Mouse (Mus musculus): Measurements from ENCODE around the gene Qrich2.

DNA sequence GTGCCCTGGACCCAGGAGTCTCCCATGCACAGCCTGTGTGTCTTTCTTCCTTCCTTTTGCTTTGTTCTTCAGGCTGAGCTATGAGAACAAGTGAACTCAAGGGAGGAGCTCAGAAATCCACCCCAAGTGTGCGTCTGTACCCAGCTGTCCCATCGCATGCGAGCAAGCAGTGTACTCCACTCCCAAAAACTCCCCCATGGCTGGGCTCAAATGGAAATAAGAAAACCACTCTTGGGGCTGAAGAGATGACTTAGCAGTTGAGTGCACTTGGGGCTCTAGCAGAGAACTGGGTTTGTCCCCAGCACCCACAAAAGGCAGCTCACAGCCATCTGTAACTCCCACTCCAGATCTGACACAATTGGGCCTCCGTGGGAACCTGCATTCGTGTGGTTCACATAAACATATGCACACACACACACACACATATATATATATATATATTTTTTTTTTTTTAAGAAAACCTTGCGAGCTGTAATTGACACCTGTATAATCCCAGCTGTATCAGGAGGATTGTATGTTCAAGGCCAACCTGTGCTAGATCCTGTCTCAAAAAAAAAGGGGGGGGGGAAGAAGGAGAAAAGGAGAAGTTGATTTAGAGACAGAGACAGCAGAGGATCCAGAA lies 47.1 kb downstream of the Qrich2 start:
- no peak for TF ChIP-seq CTCF (IDR thresholded peaks at IDR 0.05; ENCODE audit: extremely low read depth, insufficient read depth, low read length)
- TF ChIP-seq POLR2A (IDR thresholded peaks at IDR 0.05; ENCODE audit: extremely low read depth, insufficient read depth, low read length) = no peak

Measured in cortical plate, adult 2 months (tissue).